Mouse (Mus musculus) liver, embryonic 12.5 days (tissue): ENCODE data around the gene Mrpl35. TPM values are rescaled to one million over a fixed set of nuclear protein-coding genes. Genes with fewer than 3 reads are reported as not detected.
A peak's percentile ranks its signal among the peaks of the same experiment; 100 is the strongest.

Source experiments
- ATAC-seq: fragments of 200-750 bp; cut with Nextera tagmentation; 2 replicates; pipeline ENCODE4 v1.8.0; 2017; ENCODE audit warnings: moderate number of reproducible peaks, mild to moderate bottlenecking, moderate library complexity
- H3K27ac ChIP-seq: fragments of 300-500 bp; sonication (generic); 2 replicates; pipeline ENCODE4 v1.5.1; 2016; ENCODE audit warnings: mild to moderate bottlenecking
- H3K27me3 ChIP-seq: fragments of 300-500 bp; sonication (generic); replicated peaks from 2 replicates; pipeline ENCODE4 v1.6.1; 2016; ENCODE audit warnings: mild to moderate bottlenecking, moderate library complexity
- H3K36me3 ChIP-seq: fragments of 300-500 bp; sonication (generic); 2 replicates; pipeline ENCODE4 v1.6.1; 2016; ENCODE audit warnings: mild to moderate bottlenecking, moderate library complexity
- H3K4me1 ChIP-seq: fragments of 300-500 bp; sonication (generic); 2 replicates; pipeline ENCODE4 v1.6.1; 2016
- H3K4me2 ChIP-seq: fragments of 300-500 bp; sonication (generic); 2 replicates; pipeline ENCODE4 v1.6.1; 2016; ENCODE audit warnings: mild to moderate bottlenecking, moderate library complexity
- H3K4me3 ChIP-seq: fragments of 300-500 bp; sonication (generic); 2 replicates; pipeline ENCODE4 v1.5.1; 2016; ENCODE audit warnings: mild to moderate bottlenecking, moderate library complexity
- H3K9ac ChIP-seq: fragments of 300-500 bp; sonication (generic); 2 replicates; pipeline ENCODE4 v1.6.1; 2016; ENCODE audit warnings: mild to moderate bottlenecking, moderate library complexity
- H3K9me3 ChIP-seq: fragments of 300-500 bp; sonication (generic); replicated peaks from 2 replicates; pipeline ENCODE4 v1.6.1; 2016; ENCODE audit warnings: mild to moderate bottlenecking, moderate library complexity
- WGBS: fragments of 180-500 bp; shearing (Covaris S2); methylation state at CpG from one replicate; pipeline ENCODE4 v1.1.7; 2016; ENCODE audit not compliant: insufficient replicate concordance; 5-methylcytosine and 5-hydroxymethylcytosine counted together
- polyA plus RNA-seq: library from polyadenylated mRNA; unstranded; fragments of >200 nt; fragmentation: Nextera tagmentation; extraction: Ambion mirVana; gene quantifications from 2 replicates; pipeline ENCODE4 v1.2.1, GENCODE M21; 2016

Gene Mrpl35
- polyA plus RNA-seq, 1 experiment from 2014 or later, result 81.6 TPM

- peaks cover 4% of the 10 kb centered on the region; the same call in 1 of the 2 replicates for H3K27me3 ChIP-seq
- peak overlapping the region; percentile 67 for H3K9ac ChIP-seq
- peak; percentile 88 for ATAC-seq
- peak overlapping the region; percentile 79 for H3K4me2 ChIP-seq
- peaks cover 7% of the 10 kb centered on the region for H3K36me3 ChIP-seq
- H3K27ac ChIP-seq, result peak overlapping the region; percentile 77
- peak overlapping the region; percentile 70 for H3K4me3 ChIP-seq
- no peaks in the 10 kb centered on the region for H3K9me3 ChIP-seq
- peaks cover 42% of the 10 kb centered on the region for H3K4me1 ChIP-seq
- whole genome bisulfite sequencing, result under 1% methylated on average over 19 of the region's 19 CpGs
Measured at GRCm38 (mm10) chr6:71823488-71823887, 3.3 kb downstream of the Mrpl35 start.

- ATAC-seq, result peak; percentile 65
- no peaks in the 10 kb centered on the region for H3K9me3 ChIP-seq
- WGBS, result 1% methylated on average over 7 of the region's 7 CpGs
- H3K9ac ChIP-seq, result peak overlapping the region; percentile 67
- H3K4me2 ChIP-seq, result peak overlapping the region; percentile 79
- peak overlapping the region; percentile 70 for H3K4me3 ChIP-seq
- peak overlapping the region; percentile 77 for H3K27ac ChIP-seq
- H3K4me1 ChIP-seq, result peaks cover 42% of the 10 kb centered on the region
- H3K27me3 ChIP-seq, result peaks cover 4% of the 10 kb centered on the region; the same call in 1 of the 2 replicates
- H3K36me3 ChIP-seq, result peaks cover 11% of the 10 kb centered on the region
Measured at GRCm38 (mm10) chr6:71823085-71823484, 3.7 kb downstream of the Mrpl35 start.

GRCm38 (mm10) chr6:71819764-71820292 lies 6.9 kb downstream of the Mrpl35 start:
- Histone ChIP-seq H3K27me3 (no peaks in the 10 kb centered on the region), H3K36me3 (peaks cover 44% of the 10 kb centered on the region), H3K9ac (no peak overlapping the region), H3K4me3 (no peak overlapping the region), H3K9me3 (no peaks in the 10 kb centered on the region), H3K4me2 (0 out of 2 replicates have a peak overlapping the region, but pooled peaks have one; percentile 27), H3K4me1 (peaks cover 52% of the 10 kb centered on the region), H3K27ac (no peak overlapping the region)
- no peak for ATAC-seq
- 77% methylated on average over 5 of the region's 5 CpGs for WGBS

- H3K27ac ChIP-seq, result no peak overlapping the region
- no peak overlapping the region for H3K9ac ChIP-seq
- H3K36me3 ChIP-seq, result peaks cover 76% of the 10 kb centered on the region
- no peak overlapping the region for H3K4me2 ChIP-seq
- H3K9me3 ChIP-seq, result no peaks in the 10 kb centered on the region
- no peak overlapping the region for H3K4me3 ChIP-seq
- H3K4me1 ChIP-seq, result peaks cover 9% of the 10 kb centered on the region
- ATAC-seq, result peak; percentile 33; the same call in 1 of the 2 replicates
- WGBS, result 67% methylated on average over 2 of the region's 2 CpGs
- no peaks in the 10 kb centered on the region for H3K27me3 ChIP-seq
Measured at GRCm38 (mm10) chr6:71812820-71813219, 13.9 kb downstream of the Mrpl35 start.

GRCm38 (mm10) chr6:71809890-71810289 lies 16.9 kb downstream of the Mrpl35 start:
- Histone ChIP-seq H3K36me3 (peaks cover 47% of the 10 kb centered on the region), H3K9ac (no peak overlapping the region), H3K27ac (no peak overlapping the region), H3K4me3 (no peak overlapping the region), H3K4me1 (peaks cover 4% of the 10 kb centered on the region; the same call in 1 of the 2 replicates), H3K4me2 (no peak overlapping the region), H3K27me3 (no peaks in the 10 kb centered on the region), H3K9me3 (no peaks in the 10 kb centered on the region)
- WGBS, result 89% methylated on average over 9 of the region's 9 CpGs
- no peak for ATAC-seq

GRCm38 (mm10) chr6:71806713-71807112 lies 20.1 kb downstream of the Mrpl35 start:
- peaks cover 28% of the 10 kb centered on the region for H3K4me1 ChIP-seq
- no peaks in the 10 kb centered on the region for H3K9me3 ChIP-seq
- no peaks in the 10 kb centered on the region for H3K27me3 ChIP-seq
- H3K36me3 ChIP-seq, result peaks cover 18% of the 10 kb centered on the region
- no peak overlapping the region for H3K9ac ChIP-seq
- 39% methylated on average over 1 of the region's 1 CpGs for WGBS
- ATAC-seq, result no peak
- H3K4me2 ChIP-seq, result no peak overlapping the region
- no peak overlapping the region for H3K27ac ChIP-seq
- no peak overlapping the region for H3K4me3 ChIP-seq

GRCm38 (mm10) chr6:71804061-71804829 lies 22.5 kb downstream of the Mrpl35 start:
- Histone ChIP-seq H3K4me1 (peaks cover 47% of the 10 kb centered on the region), H3K27me3 (no peaks in the 10 kb centered on the region), H3K9ac (no peak overlapping the region), H3K27ac (no peak overlapping the region; the same call in 1 of the 2 replicates), H3K9me3 (no peaks in the 10 kb centered on the region), H3K4me3 (no peak overlapping the region), H3K4me2 (peak overlapping the region; percentile 26), H3K36me3 (no peaks in the 10 kb centered on the region)
- 13% methylated on average over 12 of the region's 12 CpGs for WGBS
- ATAC-seq, result peak; percentile 58

GRCm38 (mm10) chr6:71803609-71804008 lies 23.2 kb downstream of the Mrpl35 start:
- Histone ChIP-seq H3K4me1 (peaks cover 47% of the 10 kb centered on the region), H3K9me3 (no peaks in the 10 kb centered on the region), H3K27ac (no peak overlapping the region; the same call in 1 of the 2 replicates), H3K4me2 (no peak overlapping the region), H3K4me3 (no peak overlapping the region), H3K36me3 (no peaks in the 10 kb centered on the region), H3K27me3 (no peaks in the 10 kb centered on the region), H3K9ac (no peak overlapping the region)
- no peak for ATAC-seq
- 89% methylated on average over 1 of the region's 1 CpGs for WGBS

- WGBS, result 45% methylated on average over 10 of the region's 10 CpGs
- H3K9me3 ChIP-seq, result no peaks in the 10 kb centered on the region
- ATAC-seq, result peak; percentile 58
- peaks cover 46% of the 10 kb centered on the region for H3K4me1 ChIP-seq
- H3K27ac ChIP-seq, result peak overlapping the region; percentile 89
- H3K4me3 ChIP-seq, result peak overlapping the region; percentile 27
- H3K36me3 ChIP-seq, result no peaks in the 10 kb centered on the region
- H3K9ac ChIP-seq, result peak overlapping the region; percentile 43
- H3K27me3 ChIP-seq, result no peaks in the 10 kb centered on the region
- peak overlapping the region; percentile 64 for H3K4me2 ChIP-seq
Measured at GRCm38 (mm10) chr6:71801714-71802094, 25.1 kb downstream of the Mrpl35 start.

GRCm38 (mm10) chr6:71801011-71801713 lies 25.6 kb downstream of the Mrpl35 start:
- Histone ChIP-seq H3K4me1 (peaks cover 43% of the 10 kb centered on the region), H3K4me3 (peak overlapping the region; percentile 27), H3K9me3 (no peaks in the 10 kb centered on the region), H3K36me3 (no peaks in the 10 kb centered on the region), H3K9ac (peak overlapping the region; percentile 43), H3K27ac (peak overlapping the region; percentile 89), H3K27me3 (no peaks in the 10 kb centered on the region), H3K4me2 (peak overlapping the region; percentile 64)
- WGBS, result 17% methylated on average over 7 of the region's 7 CpGs
- peak; percentile 92 for ATAC-seq

GRCm38 (mm10) chr6:71799391-71799790 lies 27.4 kb downstream of the Mrpl35 start:
- Histone ChIP-seq H3K4me2 (no peak overlapping the region), H3K27me3 (no peaks in the 10 kb centered on the region), H3K4me1 (peaks cover 39% of the 10 kb centered on the region), H3K4me3 (no peak overlapping the region), H3K9me3 (no peaks in the 10 kb centered on the region), H3K27ac (0 out of 2 replicates have a peak overlapping the region, but pooled peaks have one; percentile 3), H3K9ac (no peak overlapping the region), H3K36me3 (no peaks in the 10 kb centered on the region)
- 79% methylated on average over 3 of the region's 3 CpGs for WGBS
- no peak for ATAC-seq

GRCm38 (mm10) chr6:71791771-71792170 lies 35.0 kb downstream of the Mrpl35 start:
- H3K4me1 ChIP-seq, result peaks cover 4% of the 10 kb centered on the region; the same call in 1 of the 2 replicates
- ATAC-seq, result no peak
- H3K36me3 ChIP-seq, result no peaks in the 10 kb centered on the region
- no peaks in the 10 kb centered on the region for H3K9me3 ChIP-seq
- no peak overlapping the region for H3K4me3 ChIP-seq
- WGBS, result 76% methylated on average over 6 of the region's 6 CpGs
- no peak overlapping the region for H3K4me2 ChIP-seq
- H3K27me3 ChIP-seq, result no peaks in the 10 kb centered on the region
- H3K9ac ChIP-seq, result no peak overlapping the region
- no peak overlapping the region for H3K27ac ChIP-seq
